Mouse (Mus musculus): ENCODE data around the gene Rftn1. TPM values are rescaled to one million over a fixed set of nuclear protein-coding genes. Genes with fewer than 3 reads are reported as not detected.

Gene Rftn1
- polyA plus RNA-seq, 1 experiment from 2014 or later: 14.3 TPM

GRCm38 (mm10) chr17:50157190-50158150, 33.0 kb downstream of the Rftn1 start:
- WGBS: 88% methylated on average over 15 of the region's 15 CpGs
- Histone ChIP-seq H3K4me1 (no peaks in the 10 kb centered on the region), H3K9me3 (no peaks in the 10 kb centered on the region), H3K36me3 (no peaks in the 10 kb centered on the region), H3K9ac (no peak overlapping the region), H3K4me3 (no peak overlapping the region), H3K4me2 (replicated peaks) (no peak overlapping the region), H3K27ac (no peak overlapping the region), H3K27me3 (replicated peaks) (no peaks in the 10 kb centered on the region)
- ATAC-seq (ENCODE audit: low FRiP score, low read depth): no peak

GRCm38 (mm10) chr17:50152085-50152484, 38.4 kb downstream of the Rftn1 start:
- Histone ChIP-seq H3K27me3 (replicated peaks) (no peaks in the 10 kb centered on the region), H3K4me3 (no peak overlapping the region), H3K36me3 (no peaks in the 10 kb centered on the region), H3K9ac (no peak overlapping the region), H3K4me1 (peaks cover 23% of the 10 kb centered on the region), H3K4me2 (replicated peaks) (no peak overlapping the region), H3K27ac (no peak overlapping the region), H3K9me3 (no peaks in the 10 kb centered on the region)
- ATAC-seq (ENCODE audit: low FRiP score, low read depth): no peak
- WGBS: 91% methylated on average over 5 of the region's 5 CpGs

- H3K4me2 ChIP-seq (replicated peaks): no peak overlapping the region
- H3K4me3 ChIP-seq: no peak overlapping the region
- H3K9me3 ChIP-seq: no peaks in the 10 kb centered on the region
- no peaks in the 10 kb centered on the region for H3K36me3 ChIP-seq
- H3K27me3 ChIP-seq (replicated peaks): no peaks in the 10 kb centered on the region
- WGBS: 82% methylated on average over 7 of the region's 7 CpGs
- no peak overlapping the region for H3K27ac ChIP-seq
- H3K9ac ChIP-seq: no peak overlapping the region
- H3K4me1 ChIP-seq: peaks cover 23% of the 10 kb centered on the region
- ATAC-seq (ENCODE audit: low FRiP score, low read depth): no peak
These were observed 39.2 kb downstream of the Rftn1 start for GRCm38 (mm10) chr17:50151208-50151723.

GRCm38 (mm10) chr17:50150416-50151207, 39.9 kb downstream of the Rftn1 start:
- H3K27ac ChIP-seq: 0 out of 2 replicates have a peak overlapping the region, but pooled peaks have one; percentile 1
- no peaks in the 10 kb centered on the region for H3K27me3 ChIP-seq (replicated peaks)
- no peak overlapping the region for H3K9ac ChIP-seq
- 64% methylated on average over 16 of the region's 16 CpGs for WGBS
- H3K36me3 ChIP-seq: no peaks in the 10 kb centered on the region
- peak overlapping the region; percentile 21 for H3K4me2 ChIP-seq (replicated peaks)
- no peak overlapping the region for H3K4me3 ChIP-seq
- no peak for ATAC-seq (ENCODE audit: low FRiP score, low read depth)
- no peaks in the 10 kb centered on the region for H3K9me3 ChIP-seq
- H3K4me1 ChIP-seq: peaks cover 23% of the 10 kb centered on the region

- Histone ChIP-seq H3K36me3 (no peaks in the 10 kb centered on the region), H3K4me1 (peaks cover 23% of the 10 kb centered on the region), H3K27me3 (replicated peaks) (no peaks in the 10 kb centered on the region), H3K4me3 (no peak overlapping the region), H3K9ac (no peak overlapping the region), H3K4me2 (replicated peaks) (peak overlapping the region; percentile 21), H3K9me3 (no peaks in the 10 kb centered on the region), H3K27ac (peak overlapping the region; percentile 1; the same call in 1 of the 2 replicates)
- WGBS: 70% methylated on average over 14 of the region's 14 CpGs
- ATAC-seq (ENCODE audit: low FRiP score, low read depth): no peak
These were observed 40.7 kb downstream of the Rftn1 start for GRCm38 (mm10) chr17:50149690-50150210.

- H3K4me1 ChIP-seq: peaks cover 23% of the 10 kb centered on the region
- no peaks in the 10 kb centered on the region for H3K9me3 ChIP-seq
- H3K36me3 ChIP-seq: no peaks in the 10 kb centered on the region
- H3K4me2 ChIP-seq (replicated peaks): no peak overlapping the region
- no peak overlapping the region for H3K4me3 ChIP-seq
- ATAC-seq (ENCODE audit: low FRiP score, low read depth): no peak
- no peak overlapping the region for H3K27ac ChIP-seq
- H3K9ac ChIP-seq: no peak overlapping the region
- no peaks in the 10 kb centered on the region for H3K27me3 ChIP-seq (replicated peaks)
- 92% methylated on average over 12 of the region's 12 CpGs for whole genome bisulfite sequencing
These were observed 42.5 kb downstream of the Rftn1 start for GRCm38 (mm10) chr17:50147831-50148587.

GRCm38 (mm10) chr17:50143354-50143753, 47.1 kb downstream of the Rftn1 start:
- no peaks in the 10 kb centered on the region for H3K36me3 ChIP-seq
- H3K4me1 ChIP-seq: no peaks in the 10 kb centered on the region
- 91% methylated on average over 10 of the region's 10 CpGs for WGBS
- no peak overlapping the region for H3K4me2 ChIP-seq (replicated peaks)
- H3K9ac ChIP-seq: no peak overlapping the region
- H3K27me3 ChIP-seq (replicated peaks): no peaks in the 10 kb centered on the region
- ATAC-seq (ENCODE audit: low FRiP score, low read depth): no peak
- H3K4me3 ChIP-seq: no peak overlapping the region
- no peak overlapping the region for H3K27ac ChIP-seq
- no peaks in the 10 kb centered on the region for H3K9me3 ChIP-seq

GRCm38 (mm10) chr17:50142553-50142952, 47.9 kb downstream of the Rftn1 start:
- H3K4me2 ChIP-seq (replicated peaks): no peak overlapping the region
- no peak overlapping the region for H3K27ac ChIP-seq
- no peaks in the 10 kb centered on the region for H3K4me1 ChIP-seq
- 71% methylated on average over 8 of the region's 8 CpGs for WGBS
- no peak for ATAC-seq (ENCODE audit: low FRiP score, low read depth)
- H3K4me3 ChIP-seq: no peak overlapping the region
- H3K9me3 ChIP-seq: no peaks in the 10 kb centered on the region
- no peaks in the 10 kb centered on the region for H3K27me3 ChIP-seq (replicated peaks)
- H3K36me3 ChIP-seq: no peaks in the 10 kb centered on the region
- no peak overlapping the region for H3K9ac ChIP-seq

- Histone ChIP-seq H3K9me3 (no peaks in the 10 kb centered on the region), H3K27ac (no peak overlapping the region), H3K4me3 (no peak overlapping the region), H3K4me2 (replicated peaks) (no peak overlapping the region), H3K9ac (no peak overlapping the region), H3K36me3 (no peaks in the 10 kb centered on the region), H3K4me1 (no peaks in the 10 kb centered on the region), H3K27me3 (replicated peaks) (no peaks in the 10 kb centered on the region)
- WGBS: 88% methylated on average over 7 of the region's 7 CpGs
- no peak for ATAC-seq (ENCODE audit: low FRiP score, low read depth)
These were observed 48.3 kb downstream of the Rftn1 start for GRCm38 (mm10) chr17:50142151-50142550.

- Histone ChIP-seq H3K9ac (no peak overlapping the region), H3K4me3 (no peak overlapping the region), H3K9me3 (no peaks in the 10 kb centered on the region), H3K36me3 (no peaks in the 10 kb centered on the region), H3K4me1 (no peaks in the 10 kb centered on the region), H3K27me3 (replicated peaks) (no peaks in the 10 kb centered on the region), H3K4me2 (replicated peaks) (no peak overlapping the region), H3K27ac (no peak overlapping the region)
- 78% methylated on average over 9 of the region's 9 CpGs for WGBS
- ATAC-seq (ENCODE audit: low FRiP score, low read depth): no peak
These were observed 54.4 kb downstream of the Rftn1 start for GRCm38 (mm10) chr17:50136060-50136459.

- no peak for ATAC-seq (ENCODE audit: low FRiP score, low read depth)
- H3K4me3 ChIP-seq: no peak overlapping the region
- H3K27me3 ChIP-seq (replicated peaks): no peaks in the 10 kb centered on the region
- no peak overlapping the region for H3K27ac ChIP-seq
- no peaks in the 10 kb centered on the region for H3K9me3 ChIP-seq
- WGBS: 80% methylated on average over 10 of the region's 10 CpGs
- H3K4me2 ChIP-seq (replicated peaks): no peak overlapping the region
- H3K36me3 ChIP-seq: no peaks in the 10 kb centered on the region
- no peak overlapping the region for H3K9ac ChIP-seq
- no peaks in the 10 kb centered on the region for H3K4me1 ChIP-seq
These were observed 55.0 kb downstream of the Rftn1 start for GRCm38 (mm10) chr17:50135466-50135865.

Measured in neural tube, embryonic 12.5 days (tissue).